Mouse (Mus musculus) left cerebral cortex, adult 6 months (tissue): ENCODE measurements around the gene Art2b. TPM values are rescaled to one million over a fixed set of nuclear protein-coding genes. Genes with fewer than 3 reads are reported as not detected.

Experiments used
- long read RNA-seq, 2 experiments: library from polyadenylated mRNA; unstranded; transcript quantifications; one replicate each; pipeline ENCODE4 v2.0.0; 2019 to 2020
- polyA plus RNA-seq: library from polyadenylated mRNA; unstranded; fragments of <200 nt; fragmentation: Nextera tagmentation; gene quantifications from 2 replicates; pipeline ENCODE4 v1.2.3, GENCODE M21; 2021

The Art2b gene
- polyA plus RNA-seq: not detected in 2 replicates
- long read RNA-seq, experiment 1: 0 reads
- long read RNA-seq, experiment 2: 0 reads

DNA sequence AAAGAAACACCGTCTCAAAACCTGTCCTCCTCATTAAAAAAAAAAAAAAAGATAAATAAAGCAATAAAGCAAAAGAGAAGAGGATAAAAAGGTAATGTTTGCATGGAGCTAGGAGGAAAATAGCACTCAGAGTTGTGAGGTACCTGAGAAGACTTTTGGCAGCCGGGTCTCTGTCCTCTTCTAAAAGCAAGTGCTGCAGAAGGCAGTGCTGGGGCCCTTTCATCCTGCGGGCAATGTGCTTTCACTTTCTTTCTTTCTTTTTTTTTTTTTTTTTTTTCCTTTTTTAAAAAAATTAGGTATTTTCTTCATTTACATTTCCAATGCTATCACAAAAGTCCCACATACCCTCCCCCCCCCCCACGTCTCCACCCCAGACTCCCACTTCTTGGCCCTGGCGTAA is at the start of gene Art2b:
TSS of gene Art2b (minus strand) at position 193 of the 400 bp plus-strand sequence.

Other genes with a start within 250 kb of the Art2b start
- gene Arap1, start 237.5 kb downstream of the Art2b start, polyA plus RNA-seq: 6.2 and 6.5 TPM in 2 replicates
- gene Gm45837, start 174.7 kb downstream of the Art2b start, polyA plus RNA-seq: not detected in 2 replicates
- 109 and 111 TPM in 2 replicates for gene Pde2a, start 163.9 kb downstream of the Art2b start, polyA plus RNA-seq
- 41.9 and 72.8 TPM in 2 replicates for gene Clpb, start 78.0 kb upstream of the Art2b start, polyA plus RNA-seq
- not detected in 2 replicates for gene Phox2a, start 232.7 kb upstream of the Art2b start, polyA plus RNA-seq